Mouse (Mus musculus) CH12.LX (cell line): ENCODE results near the gene Cdk5rap2. TPM values are rescaled to one million over a fixed set of nuclear protein-coding genes. Genes with fewer than 3 reads are reported as not detected.

Source experiments
- DNase-seq: peaks from one replicate; pipeline ENCODE4 v3.0.0-alpha.2; 2013; ENCODE audit errors: extremely low read depth
- H3K27ac ChIP-seq: 2 replicates; pipeline ENCODE4 v1.5.1; 2012; ENCODE audit warnings: low read depth, mild to moderate bottlenecking, control low read depth, moderate library complexity; ENCODE audit not compliant: insufficient read depth
- H3K27me3 ChIP-seq: replicated peaks from 2 replicates; pipeline ENCODE3; 2012; ENCODE audit warnings: inconsistent platforms
- H3K36me3 ChIP-seq, 2 experiments: replicated peaks in 1 of 2; 2 replicates each; pipeline versions ENCODE3 to v1.6.1; 2012; ENCODE audit warnings: inconsistent platforms in 1 of 2, low read length in 1 of 2, mild to moderate bottlenecking in 1 of 2, mixed read lengths in 1 of 2, moderate library complexity in 1 of 2; ENCODE audit not compliant: control insufficient read depth in 1 of 2, insufficient read depth in 1 of 2
- H3K4me1 ChIP-seq, 2 experiments: 2 replicates each; pipeline ENCODE4 v1.6.1; 2012; ENCODE audit warnings: inconsistent platforms in 1 of 2, moderate library complexity in 1 of 2; ENCODE audit not compliant: insufficient read depth in 2 of 2, control insufficient read depth in 1 of 2
- H3K4me2 ChIP-seq: 2 replicates; pipeline ENCODE4 v1.6.1; 2012; ENCODE audit warnings: low read depth, mild to moderate bottlenecking, control low read depth; ENCODE audit not compliant: poor library complexity, insufficient read depth, severe bottlenecking
- H3K4me3 ChIP-seq, 3 experiments: fragments of 150-350 bp in 1 of 3; sonication (generic) in 1 of 3; replicated peaks in 1 of 3; 2 replicates each; pipeline versions ENCODE3 to v1.5.1; 2011 to 2012; ENCODE audit warnings: low read depth in 2 of 3, low read length in 2 of 3, mild to moderate bottlenecking in 2 of 3, moderate library complexity in 2 of 3, control low read depth in 1 of 3, improper control_type of control experiment in 1 of 3, inconsistent platforms in 1 of 3, mixed read lengths in 1 of 3; ENCODE audit not compliant: poor library complexity in 1 of 3
- H3K79me2 ChIP-seq: replicated peaks from 2 replicates; pipeline ENCODE4 v1.6.1; 2012; ENCODE audit warnings: mild to moderate bottlenecking, moderate library complexity; ENCODE audit not compliant: control insufficient read depth, poor library complexity, insufficient read depth, severe bottlenecking; ENCODE audit errors: extremely low read depth
- H3K9ac ChIP-seq: 2 replicates; pipeline ENCODE4 v1.6.1; 2012; ENCODE audit warnings: low read depth, mild to moderate bottlenecking, control low read depth, moderate library complexity; ENCODE audit not compliant: insufficient read depth
- H3K9me3 ChIP-seq: replicated peaks from 2 replicates; pipeline ENCODE3; 2012; ENCODE audit warnings: low read length, inconsistent platforms, mixed read lengths
- BHLHE40 ChIP-seq: IDR thresholded peaks from 2 replicates; pipeline ENCODE4 v1.6.1; 2011; ENCODE audit warnings: mild to moderate bottlenecking, low read depth, low read length, improper control_type of control experiment
- CHD1 ChIP-seq: IDR thresholded peaks from 2 replicates; pipeline ENCODE4 v1.6.1; 2012; ENCODE audit warnings: low read depth, low read length, improper control_type of control experiment, inconsistent platforms
- CHD2 ChIP-seq: IDR thresholded peaks from 2 replicates; pipeline ENCODE4 v1.6.1; 2011; ENCODE audit warnings: low read length, improper control_type of control experiment
- ELF1 ChIP-seq: IDR thresholded peaks from 2 replicates; pipeline ENCODE4 v1.6.1; 2014; ENCODE audit warnings: low read depth, mild to moderate bottlenecking, inconsistent platforms, low read length, improper control_type of control experiment
- EP300 ChIP-seq: IDR thresholded peaks from 2 replicates; pipeline ENCODE4 v1.6.1; 2011; ENCODE audit warnings: low read length, improper control_type of control experiment
- ETS1 ChIP-seq: conservative IDR thresholded peaks from 2 replicates; pipeline ENCODE4 v1.6.1; 2012; ENCODE audit warnings: low read depth, mild to moderate bottlenecking, inconsistent platforms, low read length, improper control_type of control experiment, moderate library complexity
- GABPA ChIP-seq: IDR thresholded peaks from 2 replicates; pipeline ENCODE4 v1.6.1; 2012; ENCODE audit warnings: low read depth, low read length, improper control_type of control experiment, inconsistent platforms; ENCODE audit not compliant: insufficient replicate concordance
- HCFC1 ChIP-seq: IDR thresholded peaks from 2 replicates; pipeline ENCODE4 v1.6.1; 2012; ENCODE audit warnings: low read depth, mild to moderate bottlenecking, inconsistent platforms, low read length, improper control_type of control experiment
- IRF4 ChIP-seq: IDR thresholded peaks from 2 replicates; pipeline ENCODE4 v1.6.1; 2014; ENCODE audit warnings: low read depth, mild to moderate bottlenecking, inconsistent platforms, low read length, improper control_type of control experiment
- JUND ChIP-seq: conservative IDR thresholded peaks from 2 replicates; pipeline ENCODE4 v1.6.1; 2011; ENCODE audit warnings: low read depth, low read length, improper control_type of control experiment
- KAT2A ChIP-seq: IDR thresholded peaks from 2 replicates; pipeline ENCODE4 v1.6.1; 2012; ENCODE audit warnings: low read length, improper control_type of control experiment, inconsistent platforms; ENCODE audit not compliant: insufficient replicate concordance
- MAFK ChIP-seq: IDR thresholded peaks from 2 replicates; pipeline ENCODE4 v1.6.1; 2011; ENCODE audit warnings: low read length, improper control_type of control experiment; ENCODE audit not compliant: insufficient replicate concordance
- MAX ChIP-seq: IDR thresholded peaks from 2 replicates; pipeline ENCODE4 v1.6.1; 2011; ENCODE audit warnings: low read length, improper control_type of control experiment
- MAZ ChIP-seq: IDR thresholded peaks from 2 replicates; pipeline ENCODE4 v1.6.1; 2012; ENCODE audit warnings: low read depth, mild to moderate bottlenecking, inconsistent platforms, low read length, improper control_type of control experiment, moderate library complexity
- MEF2A ChIP-seq: IDR thresholded peaks from 2 replicates; pipeline ENCODE4 v1.6.1; 2014; ENCODE audit warnings: low read depth, mild to moderate bottlenecking, inconsistent platforms, low read length, improper control_type of control experiment, borderline replicate concordance
- NELFE ChIP-seq: IDR thresholded peaks from 2 replicates; pipeline ENCODE4 v1.6.1; 2011; ENCODE audit warnings: low read depth, low read length, improper control_type of control experiment
- NRF1 ChIP-seq: IDR thresholded peaks from 2 replicates; pipeline ENCODE4 v1.6.1; 2014; ENCODE audit warnings: low read depth, mild to moderate bottlenecking, inconsistent platforms, low read length, improper control_type of control experiment, moderate library complexity
- POLR2A ChIP-seq: IDR thresholded peaks from 2 replicates; pipeline ENCODE4 v1.6.1; 2011; ENCODE audit warnings: low read depth, mild to moderate bottlenecking, improper control_type of control experiment, low read length
- POLR2AphosphoS2 ChIP-seq: IDR thresholded peaks from 2 replicates; pipeline ENCODE4 v1.6.1; 2011; ENCODE audit warnings: low read depth, low read length, improper control_type of control experiment
- RAD21 ChIP-seq: IDR thresholded peaks from 2 replicates; pipeline ENCODE4 v1.6.1; 2011; ENCODE audit warnings: low read depth, mild to moderate bottlenecking, low read length, improper control_type of control experiment, moderate library complexity
- SIN3A ChIP-seq: IDR thresholded peaks from 2 replicates; pipeline ENCODE4 v1.6.1; 2012; ENCODE audit warnings: low read length, improper control_type of control experiment, inconsistent platforms
- SMC3 ChIP-seq: IDR thresholded peaks from 2 replicates; pipeline ENCODE4 v1.6.1; 2011; ENCODE audit warnings: low read depth, low read length, improper control_type of control experiment
- TBP ChIP-seq: conservative IDR thresholded peaks from 2 replicates; pipeline ENCODE4 v1.6.1; 2011; ENCODE audit warnings: low read depth, low read length, improper control_type of control experiment
- TCF12 ChIP-seq: IDR thresholded peaks from 2 replicates; pipeline ENCODE4 v1.6.1; 2014; ENCODE audit warnings: low read depth, mild to moderate bottlenecking, inconsistent platforms, low read length, improper control_type of control experiment
- UBTF ChIP-seq: IDR thresholded peaks from 2 replicates; pipeline ENCODE4 v1.6.1; 2012; ENCODE audit warnings: low read depth, mild to moderate bottlenecking, inconsistent platforms, low read length, improper control_type of control experiment, moderate library complexity
- USF2 ChIP-seq: conservative IDR thresholded peaks from 2 replicates; pipeline ENCODE4 v1.6.1; 2011; ENCODE audit warnings: low read depth, low read length, improper control_type of control experiment
- ZKSCAN1 ChIP-seq: IDR thresholded peaks from 2 replicates; pipeline ENCODE4 v1.6.1; 2012; ENCODE audit warnings: low read depth, inconsistent platforms, low read length, improper control_type of control experiment, borderline replicate concordance
- ZMIZ1 ChIP-seq: IDR thresholded peaks from 2 replicates; pipeline ENCODE4 v1.6.1; 2012; ENCODE audit warnings: low read depth, mild to moderate bottlenecking, inconsistent platforms, low read length, improper control_type of control experiment
- dilution Hi-C: fragments of 300-500 bp; cut with MboI; formaldehyde crosslinking; loops from 2 replicates; pipeline ENCODE4 v1.14.3; 2020; ENCODE audit warnings: low sequenced_read_pairs; ENCODE audit not compliant: extremely low pct_unique_long_range_greater_than_20kb, extremely low pct_ligation_motif_present
- in situ Hi-C: fragments of 300-500 bp; cut with MboI; formaldehyde crosslinking; loops from 3 replicates; pipeline ENCODE4 v1.14.3; 2019; ENCODE audit warnings: low sequenced_read_pairs, low pct_ligation_motif_present, low pct_unique_long_range_greater_than_20kb, mixed read lengths
- polyA plus RNA-seq: library from polyadenylated mRNA; unstranded; fragments of >175 nt; gene quantifications from 2 replicates; pipeline ENCODE4 v1.2.1, GENCODE M21; 2012; ENCODE audit warnings: low read depth; ENCODE audit not compliant: insufficient read length
- total RNA-seq, 2 experiments: library from RNA; depleted of rRNA; stranded (reverse); fragments of 300-350 nt in 1 of 2; fragments of >200 nt in 1 of 2; gene quantifications; 2 replicates each; pipeline ENCODE4 v1.2.3; 2012 to 2014

Gene Cdk5rap2
- total and polyA plus RNA-seq, 3 experiments: 12.1 to 26.3 (median 15.9) TPM

DNA sequence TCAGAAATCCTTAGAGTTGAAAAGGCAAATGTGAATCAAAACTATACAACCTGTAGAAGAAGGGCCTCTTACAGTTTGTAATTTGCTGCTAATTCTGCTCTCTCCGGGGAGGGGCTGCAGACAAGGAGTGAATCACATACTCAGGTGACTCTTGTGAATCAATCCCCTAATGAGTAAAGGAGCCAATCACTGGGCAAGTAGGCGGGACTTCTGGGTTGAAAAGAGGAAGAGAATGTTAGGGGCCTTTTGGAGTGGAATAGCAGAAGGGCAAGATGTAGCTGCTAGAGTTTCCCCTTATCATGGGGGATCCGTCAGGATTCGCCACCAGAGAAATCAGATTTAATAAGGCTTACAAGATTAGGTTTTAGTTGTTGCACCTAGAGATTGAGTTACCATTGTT lies 12.2 kb downstream of the Cdk5rap2 start:
- H3K27ac ChIP-seq: peak overlapping the region; percentile 64; the same call in 1 of the 2 replicates
- dilution Hi-C loops: no loop called here

DNA sequence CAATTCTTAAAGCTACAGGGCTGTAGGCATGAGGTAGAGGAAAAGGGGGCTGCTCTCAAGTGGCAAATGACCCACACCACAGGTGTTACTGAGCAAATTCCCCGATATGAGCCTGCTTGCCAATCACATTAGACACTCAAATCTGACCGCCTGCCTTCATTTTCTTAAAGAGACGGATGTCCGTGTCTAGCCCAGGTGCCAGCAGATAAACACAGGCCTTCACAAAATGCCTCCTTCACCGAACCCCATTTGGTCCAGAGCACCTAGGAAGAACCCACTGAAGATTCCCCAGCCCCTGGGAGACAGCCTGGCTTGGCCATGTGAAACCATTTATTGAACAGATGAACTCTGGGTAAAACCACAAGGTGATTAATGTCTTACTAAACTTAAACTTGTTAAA lies 13.5 kb downstream of the Cdk5rap2 start:
- H3K4me3 ChIP-seq: peak overlapping the region in 2 of 3 experiments; percentile 26 to 41
- peaks cover 0 to 42% of the 10 kb centered on the region in 2 experiments for H3K36me3 ChIP-seq
- H3K9me3 ChIP-seq: no peaks in the 10 kb centered on the region
- dilution Hi-C loops: no loop called here
- no peak overlapping the region for H3K4me2 ChIP-seq
- H3K27me3 ChIP-seq: no peaks in the 10 kb centered on the region
- in situ Hi-C loops: no loop called here
- H3K27ac ChIP-seq: no peak overlapping the region
- peak; percentile 44 for DNase-seq
- peaks cover 10 to 57% of the 10 kb centered on the region in 2 experiments; a peak in 3 of 4 replicates for H3K4me1 ChIP-seq
- no peaks in the 10 kb centered on the region; the same call in 1 of the 2 replicates for H3K79me2 ChIP-seq
- TF ChIP-seq JUND (no peak), GABPA (no peak), CHD2 (no peak), NRF1 (no peak)
- peak overlapping the region; percentile 7; the same call in 1 of the 2 replicates for H3K9ac ChIP-seq

More for the DNA sequence above, 12.2 kb downstream of the Cdk5rap2 start:
- DNase-seq: peak; percentile 92
- Histone ChIP-seq H3K9me3 (no peaks in the 10 kb centered on the region), H3K4me2 (peak overlapping the region; percentile 52; the same call in 1 of the 2 replicates), H3K27me3 (no peaks in the 10 kb centered on the region), H3K79me2 (no peaks in the 10 kb centered on the region; the same call in 1 of the 2 replicates), H3K9ac (peak overlapping the region; percentile 76), H3K36me3 (peaks cover 7 to 44% of the 10 kb centered on the region in 2 experiments), H3K4me1 (peaks cover 10 to 59% of the 10 kb centered on the region in 2 experiments; a peak in 3 of 4 replicates), H3K4me3 (peak overlapping the region; percentile 58 to 83 (median 61))
- TF ChIP-seq GABPA: no peak
- TF ChIP-seq POLR2AphosphoS2: 0 out of 2 replicates have a peak, but pooled peaks have one; percentile 51
- no peak for TF ChIP-seq CHD2
- no peak for TF ChIP-seq SMC3
- TF ChIP-seq RAD21: no peak
- no peak for TF ChIP-seq USF2
- peak; percentile 32; the same call in 1 of the 2 replicates for TF ChIP-seq IRF4
- TF ChIP-seq CHD1: no peak
- peak; percentile 70 for TF ChIP-seq ELF1
- TF ChIP-seq TCF12: peak; percentile 57; the same call in 1 of the 2 replicates
- TF ChIP-seq SIN3A: peak; percentile 37
- no peak for TF ChIP-seq MEF2A
- TF ChIP-seq TBP: peak; percentile 93
- TF ChIP-seq ZKSCAN1: no peak
- peak; percentile 90 for TF ChIP-seq ZMIZ1
- 0 out of 2 replicates have a peak, but pooled peaks have one; percentile 23 for TF ChIP-seq ETS1
- no peak for TF ChIP-seq KAT2A
- TF ChIP-seq EP300: no peak
- TF ChIP-seq NELFE: peak; percentile 86
- TF ChIP-seq HCFC1: peak; percentile 40; the same call in 1 of the 2 replicates
- TF ChIP-seq BHLHE40: peak; percentile 73
- TF ChIP-seq MAX: no peak
- no peak for TF ChIP-seq UBTF
- no peak; the same call in 1 of the 2 replicates for TF ChIP-seq JUND
- peak; percentile 80 for TF ChIP-seq POLR2A
- TF ChIP-seq MAZ: peak; percentile 73; the same call in 1 of the 2 replicates
- no peak for TF ChIP-seq MAFK
- in situ Hi-C loops: no loop called here
